Mouse (Mus musculus) midbrain, embryonic 15.5 days (tissue): Measurements from ENCODE around the gene Dcaf12l2. TPM values are rescaled to one million over a fixed set of nuclear protein-coding genes. Genes with fewer than 3 reads are reported as not detected.

ENCODE experiments used
- ATAC-seq: fragments of 200-750 bp; cut with Nextera tagmentation; replicated peaks from 2 replicates; pipeline ENCODE4 v1.8.0; 2017; ENCODE audit warnings: moderate TSS enrichment
- H3K27ac ChIP-seq: fragments of 300-500 bp; sonication (generic); 2 replicates; pipeline ENCODE4 v1.5.1; 2015; ENCODE audit warnings: mild to moderate bottlenecking, inconsistent platforms
- H3K27me3 ChIP-seq: fragments of 300-500 bp; sonication (generic); replicated peaks from 2 replicates; pipeline ENCODE4 v1.6.1; 2015; ENCODE audit warnings: inconsistent platforms
- H3K36me3 ChIP-seq: fragments of 300-500 bp; sonication (generic); replicated peaks from 2 replicates; pipeline ENCODE4 v1.6.1; 2015; ENCODE audit warnings: inconsistent platforms
- H3K4me1 ChIP-seq: fragments of 300-500 bp; sonication (generic); 2 replicates; pipeline ENCODE4 v1.6.1; 2015; ENCODE audit warnings: inconsistent platforms
- H3K4me2 ChIP-seq: fragments of 300-500 bp; sonication (generic); 2 replicates; pipeline ENCODE4 v1.6.1; 2015; ENCODE audit warnings: inconsistent platforms, mild to moderate bottlenecking, moderate library complexity
- H3K4me3 ChIP-seq: fragments of 300-500 bp; sonication (generic); 2 replicates; pipeline ENCODE4 v1.5.1; 2015; ENCODE audit warnings: mild to moderate bottlenecking, inconsistent platforms
- H3K9ac ChIP-seq: fragments of 300-500 bp; sonication (generic); 2 replicates; pipeline ENCODE4 v1.6.1; 2015; ENCODE audit warnings: mild to moderate bottlenecking, inconsistent platforms
- H3K9me3 ChIP-seq: fragments of 300-500 bp; sonication (generic); 2 replicates; pipeline ENCODE4 v1.6.1; 2016; ENCODE audit warnings: inconsistent platforms
- WGBS: fragments of 180-500 bp; shearing (Covaris S2); methylation state at CpG from one replicate; pipeline ENCODE4 v1.1.7; 2015; ENCODE audit warnings: mixed read lengths; 5-methylcytosine and 5-hydroxymethylcytosine counted together
- polyA plus RNA-seq: library from polyadenylated mRNA; unstranded; fragments of >200 nt; fragmentation: Nextera tagmentation; extraction: Ambion mirVana; gene quantifications from 2 replicates; pipeline ENCODE4 v1.2.1, GENCODE M21; 2015

The Dcaf12l2 gene
- polyA plus RNA-seq: 1.7 TPM in 2 replicates

DNA sequence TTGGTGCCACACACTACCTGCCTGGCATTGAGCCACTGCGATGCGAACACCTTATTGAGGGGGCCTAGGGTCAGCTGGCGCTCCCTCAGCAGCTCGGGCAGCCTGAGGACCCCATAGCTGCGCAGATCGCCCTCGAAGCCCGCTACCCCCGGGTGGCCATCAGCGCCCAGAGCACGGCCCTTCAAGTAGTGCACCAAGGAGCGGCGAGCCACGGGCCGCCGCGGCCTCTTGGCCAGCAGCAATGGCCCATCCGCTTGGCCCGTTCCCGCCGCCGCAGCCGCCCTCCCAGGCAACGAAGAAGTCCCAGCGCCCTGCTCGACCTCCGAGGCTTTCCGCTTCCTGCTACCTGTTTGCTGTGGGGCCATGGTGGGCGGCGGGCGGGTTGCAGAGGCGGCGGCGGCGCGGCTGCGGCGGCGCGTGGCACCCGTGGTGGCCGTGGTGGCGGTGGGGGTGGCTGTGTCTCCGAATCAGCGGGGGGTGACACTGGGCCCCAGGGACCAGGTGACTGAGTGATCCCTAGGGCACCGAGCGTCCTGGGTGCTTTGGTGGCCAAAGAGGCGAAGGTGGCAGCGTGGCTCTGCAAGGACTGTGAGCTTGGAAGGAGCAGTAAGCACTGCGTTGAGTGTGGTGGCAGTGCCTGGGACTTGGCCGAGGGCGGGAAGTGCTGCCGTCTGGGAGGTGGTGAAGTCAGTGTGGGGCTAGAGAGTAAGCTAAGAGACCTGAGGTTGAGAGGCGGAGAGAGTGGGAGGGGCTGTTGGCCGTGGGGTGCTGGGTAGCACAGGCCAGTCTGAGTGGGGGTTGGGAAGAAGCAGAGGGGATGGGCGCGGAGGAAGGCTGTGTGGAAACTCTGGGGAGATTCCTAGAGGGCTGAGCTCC is at the start of gene Dcaf12l2:
Dcaf12l2 (minus strand) TSS at position 697 of the 876 bp plus-strand sequence.
- Histone ChIP-seq H3K27ac (no peak within 1 kb of the TSS), H3K9me3 (no peaks in the 10 kb centered on the region), H3K4me3 (peak within 1 kb of the TSS; percentile 54), H3K4me2 (peak within 1 kb of the TSS; percentile 65), H3K9ac (peak within 1 kb of the TSS; percentile 53), H3K27me3 (no peaks in the 10 kb centered on the region), H3K36me3 (no peaks in the 10 kb centered on the region), H3K4me1 (no peaks in the 10 kb centered on the region)
- peak; percentile 94 for ATAC-seq
- WGBS: 28% methylated on average over 54 of the region's 57 CpGs

DNA sequence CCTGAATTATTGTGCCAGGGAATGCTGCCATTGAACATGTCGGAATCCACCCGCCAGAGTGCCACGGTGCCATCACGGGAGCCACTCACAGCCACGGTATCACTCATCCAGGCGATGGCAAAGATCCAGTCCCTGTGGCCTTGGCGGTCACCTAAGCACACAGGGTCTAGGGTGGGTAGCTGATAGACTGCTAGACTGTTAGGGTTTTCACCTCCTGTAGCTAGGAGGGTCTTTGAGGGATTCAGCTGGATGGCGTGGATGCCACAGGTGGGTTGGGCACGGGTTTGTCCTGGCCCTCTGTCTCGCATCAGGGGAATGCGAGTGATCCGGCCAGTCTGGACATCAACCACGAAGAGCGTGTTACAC is 879 bp downstream of the Dcaf12l2 start:
- Histone ChIP-seq H3K4me1 (no peaks in the 10 kb centered on the region), H3K9ac (peak overlapping the region; percentile 53), H3K9me3 (no peaks in the 10 kb centered on the region), H3K36me3 (no peaks in the 10 kb centered on the region), H3K27me3 (no peaks in the 10 kb centered on the region), H3K27ac (no peak overlapping the region), H3K4me3 (peak overlapping the region; percentile 54), H3K4me2 (peak overlapping the region; percentile 65)
- 76% methylated on average over 14 of the region's 14 CpGs for WGBS
- ATAC-seq: no peak
